Mouse (Mus musculus) stomach, postnatal 0 days (tissue): ENCODE results near the gene Zzef1.

ENCODE experiments used
- CTCF ChIP-seq: IDR thresholded peaks from 2 replicates; pipeline ENCODE4 v1.5.1; 2016; ENCODE audit warnings: antibody characterized with exemption, low read depth, mild to moderate bottlenecking, moderate library complexity
- EP300 ChIP-seq: optimal IDR thresholded peaks from 2 replicates; pipeline ENCODE3; 2016; ENCODE audit warnings: antibody characterized with exemption

- no peak for TF ChIP-seq CTCF
- TF ChIP-seq EP300: no peak
Measured at GRCm38 (mm10) chr11:72947840-72948239, 151.8 kb downstream of the Zzef1 start.
